Comparison of ENCODE assay signal across 8 mouse cellular contexts in genomic region chrX:36911343-36911742, GRCm38 (mm10). TPM values are rescaled to one million over a fixed set of nuclear protein-coding genes. Genes with fewer than 3 reads are reported as not detected.
DNase-seq lines count a peak whose midpoint lies in the region; ATAC-seq lines count a peak whose summit lies in the region.

No protein-coding gene starts in this region.

- peak; percentile 61 for ATAC-seq in inflammation-experienced regulatory T-cells, adult 6 months

- peak; percentile 26 to 28 for DNase-seq in frontal cortex, postnatal 36 days (ENCODE audit: low spot score in 2 of 2)
- no peak for DNase-seq in frontal cortex, postnatal 10 days (ENCODE audit: low spot score in 2 of 2)
- DNase-seq in urinary bladder, postnatal 14 days (ENCODE audit: low spot score) = peak; percentile 46
- DNase-seq in urinary bladder, postnatal 10 days (ENCODE audit: low spot score) = no peak
- peak; percentile 43 to 48 for DNase-seq in cerebellum, postnatal 36 days
- peak; percentile 64 for DNase-seq in lung, postnatal 14 days
- DNase-seq in testis, postnatal 10 days (ENCODE audit: low spot score) = peak; percentile 64

RNA-seq across cellular contexts. Expression of gene Nkrf, which starts 8.6 kb away (rescaled TPM):
- polyA plus RNA-seq in inflammation-experienced regulatory T-cells, adult 6 months (2017; shearing (Covaris generic)) = 1 to 10 TPM; 1.5 to 5.6 (median 2.7) TPM

RNA-seq across cellular contexts. Expression of gene C330007P06Rik, which starts 37.4 kb away (rescaled TPM):
- 10 to 100 TPM; 26.9 to 28.7 (median 27.7) TPM for polyA plus RNA-seq in inflammation-experienced regulatory T-cells, adult 6 months (2017; shearing (Covaris generic))

RNA-seq across cellular contexts. Expression of gene Ube2a, which starts 37.6 kb away (rescaled TPM):
- polyA plus RNA-seq in inflammation-experienced regulatory T-cells, adult 6 months (2017; shearing (Covaris generic)) = 100 to 1,000 TPM; 124 to 197 (median 127) TPM

Comparison
In these comparisons a context has a peak if more than half of its experiments do, and no peak if none do; other contexts are left out.
1. DNase-seq: peak in frontal cortex, postnatal 36 days (2 of 2), urinary bladder, postnatal 14 days (single experiment), cerebellum, postnatal 36 days (2 of 2), lung, postnatal 14 days (single experiment) and testis, postnatal 10 days (single experiment); none in frontal cortex, postnatal 10 days (0 of 2) and urinary bladder, postnatal 10 days (single experiment).